Mouse (Mus musculus) gastrocnemius, postnatal 10 days (tissue): ENCODE data around the gene Rpgrip1l. TPM values are rescaled to one million over a fixed set of nuclear protein-coding genes. Genes with fewer than 3 reads are reported as not detected.

Source experiments
- DNase-seq: peaks from one replicate; pipeline ENCODE4 v3.0.0; 2021; ENCODE audit warnings: mixed read lengths
- long read RNA-seq, 2 experiments: library from polyadenylated mRNA; stranded (forward); transcript quantifications; one replicate each; pipeline ENCODE4 v2.0.0; 2021
- total RNA-seq, 2 experiments: library from RNA; stranded (reverse); gene quantifications; 2 replicates each; pipeline ENCODE4 v1.2.3; 2021

Gene Rpgrip1l
- 1 to 10 TPM; 2.6 to 4.5 TPM for total RNA-seq
- long read RNA-seq, experiment 1, partial matches to known transcripts, result 0 of 1 reads
- long read RNA-seq, experiment 1, other reads (novel, unspliced or antisense), result 1 of 1 reads
- long read RNA-seq, experiment 2, result 0 reads

- peak; percentile 86 for DNase-seq
Observed at GRCm38 (mm10) chr8:91312835-91313832, at the start of gene Rpgrip1l, which contains the start of gene Fto. Gene Rpgrip1l, minus strand, starts transcription at chr8:91313262. Gene Fto, plus strand, starts transcription at chr8:91313525.

- DNase-seq, result no peak
Observed at GRCm38 (mm10) chr8:91360644-91361357, 47.7 kb upstream of the Rpgrip1l start.

GRCm38 (mm10) chr8:91359511-91359910 lies 46.4 kb upstream of the Rpgrip1l start:
- DNase-seq, result no peak

- no peak for DNase-seq
Observed at GRCm38 (mm10) chr8:91358016-91358415, 45.0 kb upstream of the Rpgrip1l start.

- no peak for DNase-seq
Observed at GRCm38 (mm10) chr8:91357493-91358014, 44.5 kb upstream of the Rpgrip1l start.

- DNase-seq, result no peak
Observed at GRCm38 (mm10) chr8:91355956-91356699, 43.1 kb upstream of the Rpgrip1l start.

- no peak for DNase-seq
Observed at GRCm38 (mm10) chr8:91355301-91355905, 42.3 kb upstream of the Rpgrip1l start.

GRCm38 (mm10) chr8:91353907-91354306 lies 40.8 kb upstream of the Rpgrip1l start:
- DNase-seq, result no peak

GRCm38 (mm10) chr8:91353062-91353461 lies 40.0 kb upstream of the Rpgrip1l start:
- DNase-seq, result no peak

- DNase-seq, result no peak
Observed at GRCm38 (mm10) chr8:91352598-91352997, 39.5 kb upstream of the Rpgrip1l start.

- DNase-seq, result no peak
Observed at GRCm38 (mm10) chr8:91350628-91351027, 37.6 kb upstream of the Rpgrip1l start.

GRCm38 (mm10) chr8:91349816-91350215 lies 36.8 kb upstream of the Rpgrip1l start:
- DNase-seq, result no peak

- no peak for DNase-seq
Observed at GRCm38 (mm10) chr8:91347595-91347994, 34.5 kb upstream of the Rpgrip1l start.

- no peak for DNase-seq
Observed at GRCm38 (mm10) chr8:91347146-91347545, 34.1 kb upstream of the Rpgrip1l start.

- no peak for DNase-seq
Observed at GRCm38 (mm10) chr8:91344659-91345058, 31.6 kb upstream of the Rpgrip1l start.

GRCm38 (mm10) chr8:91342798-91343197 lies 29.7 kb upstream of the Rpgrip1l start:
- no peak for DNase-seq

GRCm38 (mm10) chr8:91342196-91342595 lies 29.1 kb upstream of the Rpgrip1l start:
- DNase-seq, result no peak

GRCm38 (mm10) chr8:91340746-91341145 lies 27.7 kb upstream of the Rpgrip1l start:
- DNase-seq, result no peak

- DNase-seq, result no peak
Observed at GRCm38 (mm10) chr8:91339651-91340050, 26.6 kb upstream of the Rpgrip1l start.

GRCm38 (mm10) chr8:91338389-91339154 lies 25.5 kb upstream of the Rpgrip1l start:
- DNase-seq, result no peak

- DNase-seq, result no peak
Observed at GRCm38 (mm10) chr8:91329461-91329850, 16.4 kb upstream of the Rpgrip1l start.
